Mouse (Mus musculus): ENCODE data around the gene Spen.

The Spen gene

GRCm38 (mm10) chr4:141420886-141421285, 117.5 kb downstream of the Spen start:
- in situ Hi-C loops (cut with MboI), result no loop called here

GRCm38 (mm10) chr4:141420192-141420829, 118.1 kb downstream of the Spen start, which contains the start of gene Hspb7:
Hspb7 (plus strand) TSS chr4:141420779.
- in situ Hi-C loops (cut with MboI), result no loop called here

- in situ Hi-C loops (cut with MboI), result no loop called here
Measured at GRCm38 (mm10) chr4:141419398-141420191, 118.8 kb downstream of the Spen start.
